Mouse (Mus musculus) right cerebral cortex, adult 2 months (tissue): ENCODE measurements around the gene Ccnb2.
A peak's percentile ranks its signal among the peaks of the same experiment; 100 is the strongest.
"Not testable (repeated sequence)": the region's sequence is repeated elsewhere in the genome, so short reads cannot be mapped to it uniquely, and the experiment has no call there.

Source experiments
- DNase-seq, 2 experiments: peaks; one replicate each; pipeline ENCODE4 v3.0.0; 2021 to 2022; ENCODE audit warnings: low spot score in 2 of 2

Gene Ccnb2

DNA sequence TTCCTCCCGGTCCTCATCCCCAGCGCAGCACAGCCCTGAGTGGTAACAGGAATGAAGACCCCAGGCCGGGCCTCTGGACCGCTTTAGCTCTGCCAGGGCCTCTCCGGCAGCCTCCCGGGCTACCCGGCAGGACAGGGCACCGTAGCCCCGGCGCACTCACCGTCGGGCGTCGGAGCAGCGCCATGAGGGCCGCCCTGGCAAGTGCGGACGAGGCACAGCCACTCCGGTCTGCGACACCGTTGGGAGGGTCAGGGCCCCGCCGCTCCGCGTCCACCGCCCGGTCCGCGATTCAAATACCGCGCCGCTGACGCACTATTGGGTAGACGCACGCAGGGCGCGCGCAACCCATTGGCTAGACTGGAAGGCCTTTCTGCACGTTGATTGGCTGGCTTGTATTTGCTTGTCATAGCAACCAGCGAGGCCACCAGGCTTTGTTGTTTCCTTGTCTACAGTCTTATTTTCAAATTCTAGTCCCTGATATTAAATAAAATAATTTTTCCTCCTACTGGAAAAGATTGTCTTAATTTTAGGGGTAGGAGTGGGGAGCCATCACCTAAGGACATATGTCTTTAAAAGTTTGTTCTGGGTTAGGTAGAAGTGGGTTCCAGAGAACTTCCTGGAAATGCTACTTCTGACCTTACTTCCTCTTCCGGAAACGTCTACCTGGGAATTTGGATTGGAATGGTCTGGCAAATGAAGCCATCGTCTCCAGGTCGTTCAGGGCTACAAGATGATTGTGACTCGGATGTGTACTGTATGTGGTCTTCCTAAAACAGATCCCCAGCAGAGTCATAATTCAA lies at the start of gene Ccnb2:
TSS of gene Ccnb2 (minus strand) at position 291 of the 800 bp plus-strand sequence.
- peak; percentile 84 to 85 for DNase-seq

DNA sequence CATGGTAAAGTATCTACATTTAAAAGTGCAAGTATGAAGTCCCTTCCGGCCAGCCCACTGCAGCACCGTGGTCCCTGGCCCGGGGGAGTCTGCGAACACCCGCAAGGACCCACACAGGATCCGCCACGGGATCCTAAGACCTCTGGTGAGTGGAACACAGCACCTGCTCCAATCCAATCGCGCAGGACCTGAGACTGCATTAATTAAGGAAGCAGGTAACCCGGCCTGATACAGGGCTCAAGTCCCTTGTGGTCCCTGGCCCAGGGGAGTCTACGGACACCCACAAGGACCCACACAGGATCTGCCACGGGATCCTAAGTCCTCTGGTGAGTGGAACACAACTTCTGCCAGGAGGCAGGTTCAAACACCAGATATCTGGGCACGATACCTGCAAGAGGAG lies 41.7 kb upstream of the Ccnb2 start:
- DNase-seq = not testable (repeated sequence)

DNA sequence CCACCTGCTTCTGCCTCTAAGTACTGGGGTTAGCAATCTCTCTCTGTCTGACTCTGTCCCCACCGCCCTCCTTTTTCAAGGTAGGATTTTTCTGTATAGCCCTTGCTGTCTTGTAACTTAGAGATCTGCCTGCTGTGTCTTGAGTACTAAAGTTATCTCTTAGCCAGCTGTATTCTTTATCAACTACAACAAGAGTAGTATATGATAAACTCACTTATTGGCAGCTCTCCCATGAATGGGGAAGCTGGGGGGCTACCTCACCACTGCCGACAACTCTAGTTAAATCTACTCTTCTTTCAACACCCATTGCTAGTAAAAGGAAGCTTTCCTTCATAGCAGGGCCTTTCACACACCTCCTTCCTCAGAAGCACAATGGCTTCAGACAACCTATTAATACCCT lies 31.0 kb upstream of the Ccnb2 start:
- no peak for DNase-seq

DNA sequence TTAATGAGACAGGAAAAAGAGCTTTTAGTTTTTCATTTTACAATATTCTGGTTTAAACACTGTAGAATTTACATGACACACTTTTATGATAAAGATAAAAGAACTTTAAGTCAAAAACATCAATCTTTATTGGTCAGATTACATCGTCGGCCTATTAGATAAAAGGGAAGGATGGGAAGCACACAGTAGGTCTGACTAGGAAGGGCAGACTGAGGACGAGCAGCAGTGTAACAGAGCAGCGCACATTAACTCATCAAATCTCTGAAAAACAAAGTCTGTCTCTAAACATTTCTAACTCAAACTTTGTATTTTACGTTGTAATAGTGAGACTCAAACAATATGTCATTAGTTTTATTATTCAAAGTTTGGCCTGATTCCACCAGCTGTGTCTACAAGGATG lies 27.7 kb upstream of the Ccnb2 start:
- no peak for DNase-seq

DNA sequence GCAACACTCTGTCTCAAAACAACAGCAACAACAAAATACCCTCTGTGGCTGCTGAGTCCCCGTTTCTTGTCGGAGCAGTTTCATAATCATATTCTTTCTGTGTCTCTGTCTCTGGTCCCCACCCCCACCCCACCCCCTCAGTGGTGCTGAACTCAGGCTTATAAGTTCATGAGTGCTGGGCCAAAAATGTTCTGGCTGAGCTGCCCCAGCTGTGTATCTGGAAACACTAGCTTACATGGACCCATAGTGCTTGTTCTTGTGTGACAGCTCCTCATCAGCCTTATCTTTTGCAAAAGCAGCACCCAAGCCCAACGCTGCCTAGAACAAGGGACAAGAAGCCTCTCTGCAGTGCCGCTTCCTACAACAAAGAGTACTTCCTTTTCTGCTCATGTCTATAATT lies 18.6 kb upstream of the Ccnb2 start:
- DNase-seq = no peak

DNA sequence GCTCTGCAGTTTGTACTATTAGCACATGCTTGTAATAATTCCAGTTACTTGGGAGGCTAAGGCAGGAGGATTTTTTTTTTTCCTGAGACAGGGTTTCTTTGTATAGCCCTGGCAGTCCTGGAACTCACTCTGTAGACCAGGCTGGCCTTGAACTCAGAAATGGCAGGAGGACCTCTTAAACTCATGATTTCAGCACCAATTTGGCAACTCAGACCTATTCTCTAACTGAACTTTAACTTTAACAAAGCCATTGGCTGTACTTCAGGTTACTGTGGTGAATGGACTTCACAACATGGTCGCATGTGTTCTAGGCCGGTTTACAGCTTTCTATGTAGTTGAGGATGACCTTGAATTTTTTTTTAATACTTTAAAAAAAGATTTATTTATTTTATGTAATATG lies 1.3 kb upstream of the Ccnb2 start:
- DNase-seq = no peak

DNA sequence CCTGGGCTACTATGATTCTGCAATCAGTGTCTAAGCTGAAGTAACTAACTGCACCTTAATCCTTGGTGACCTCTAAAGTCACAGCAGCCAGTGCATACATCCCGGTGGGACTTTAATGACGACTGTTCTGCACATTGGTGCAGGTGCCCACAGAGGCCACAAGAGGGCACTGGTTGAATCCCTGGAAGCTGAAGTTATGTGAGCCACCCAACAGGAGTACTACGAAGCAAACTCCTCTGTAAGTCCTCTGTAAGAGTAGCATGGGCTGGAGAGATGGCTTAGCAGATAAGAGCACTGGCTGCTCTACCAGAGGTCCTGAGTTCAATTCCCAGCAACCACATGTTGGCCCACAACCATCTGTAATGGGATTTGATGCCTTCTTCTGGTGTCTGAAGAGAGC lies 4.9 kb downstream of the Ccnb2 start:
- no peak for DNase-seq

DNA sequence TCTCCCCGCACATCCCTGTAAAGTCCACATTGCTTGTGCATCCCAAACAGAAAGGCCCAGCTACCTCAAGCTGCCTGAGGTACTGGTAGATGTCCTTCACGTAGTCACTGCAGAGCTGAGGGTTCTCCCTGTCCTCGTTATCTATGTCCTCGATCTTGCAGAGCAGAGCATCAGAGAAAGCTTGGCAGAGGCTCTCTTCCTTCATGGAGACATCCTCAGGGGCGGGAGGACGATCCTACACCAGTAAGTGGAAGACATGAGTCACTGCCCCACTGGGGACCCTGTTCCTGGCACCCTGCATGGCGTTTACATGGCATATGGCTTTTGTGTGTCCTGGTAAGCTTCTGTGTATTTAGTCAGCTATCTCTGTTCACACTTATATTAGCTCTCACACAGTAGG lies 8.3 kb downstream of the Ccnb2 start:
- DNase-seq = no peak

DNA sequence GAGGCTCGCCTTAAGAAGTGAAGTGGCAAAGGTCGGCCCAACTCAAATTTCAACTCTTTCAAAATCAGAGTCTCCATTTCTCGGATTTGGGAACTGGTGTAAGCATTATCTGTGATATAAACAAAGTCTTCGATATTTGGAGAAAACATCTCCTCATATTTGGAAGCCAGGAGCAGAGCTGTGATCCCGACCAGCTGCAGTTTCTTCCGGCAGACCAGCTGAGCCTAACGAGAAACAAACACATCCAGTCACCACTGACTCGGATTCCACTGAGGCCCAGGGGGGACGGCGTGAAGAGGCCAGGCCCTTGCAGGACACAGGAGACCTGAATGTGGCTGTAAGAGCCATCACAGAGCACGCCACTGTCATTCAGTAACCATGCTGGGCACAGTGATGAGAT lies 10.7 kb downstream of the Ccnb2 start:
- no peak for DNase-seq

DNA sequence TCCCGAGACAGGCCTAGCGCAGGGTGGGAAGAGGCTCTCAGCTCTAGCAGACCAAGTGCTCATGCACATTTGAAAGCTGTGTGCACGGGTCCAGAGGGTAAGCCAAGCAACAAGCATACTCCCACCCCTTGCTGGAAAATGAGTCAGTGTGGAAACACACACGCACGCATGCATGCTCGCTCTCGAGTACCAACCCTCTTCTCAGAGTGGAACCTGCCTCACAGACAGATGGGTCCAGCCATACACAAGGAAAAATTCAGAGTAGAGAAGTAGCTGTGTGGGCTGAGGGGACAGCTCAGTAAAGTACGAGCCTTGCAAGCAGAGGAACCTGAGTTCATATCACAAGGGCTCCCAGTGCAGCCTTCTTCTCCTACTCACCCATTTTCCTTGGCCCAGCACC lies 11.6 kb downstream of the Ccnb2 start:
- DNase-seq = peak in 1 of 2 experiments; percentile 22

DNA sequence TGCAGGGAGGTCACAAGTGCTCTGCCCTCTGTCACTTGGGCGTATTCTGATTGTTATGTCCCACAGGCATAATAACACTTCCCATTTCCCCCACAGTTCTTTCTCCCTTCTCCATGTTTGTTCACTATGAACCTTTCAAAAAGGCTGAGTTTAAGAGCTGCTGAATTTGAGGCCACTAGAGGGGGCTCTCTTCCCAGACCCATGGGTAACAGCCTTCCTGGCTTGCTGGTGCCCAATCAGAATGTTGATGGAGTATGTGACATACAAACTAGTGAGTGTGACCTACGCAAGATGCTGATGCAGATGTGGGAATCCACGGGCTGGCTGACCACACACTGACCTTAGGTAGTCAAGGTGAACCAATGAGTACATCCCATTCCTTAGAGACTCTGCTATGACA lies 12.6 kb downstream of the Ccnb2 start:
- no peak for DNase-seq

DNA sequence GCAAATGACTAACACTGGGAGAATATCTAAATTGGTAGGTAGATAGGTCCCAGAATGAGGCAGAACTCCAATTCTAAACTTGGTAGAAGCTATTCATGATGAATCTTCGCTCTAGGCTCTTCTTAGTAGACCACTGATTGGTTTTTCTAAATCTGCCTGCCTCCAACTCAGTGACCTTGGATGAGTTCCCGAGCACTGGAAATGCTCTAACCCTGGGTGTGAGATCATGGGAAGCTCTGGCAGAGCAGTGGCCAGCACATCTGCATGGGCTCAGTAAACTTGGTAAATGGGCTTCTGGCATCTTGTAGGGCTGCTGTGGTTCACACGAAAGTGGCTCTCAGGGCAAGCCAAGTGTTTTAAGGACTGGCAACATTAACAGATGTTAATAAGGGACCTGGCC lies 14.8 kb downstream of the Ccnb2 start:
- DNase-seq = no peak

DNA sequence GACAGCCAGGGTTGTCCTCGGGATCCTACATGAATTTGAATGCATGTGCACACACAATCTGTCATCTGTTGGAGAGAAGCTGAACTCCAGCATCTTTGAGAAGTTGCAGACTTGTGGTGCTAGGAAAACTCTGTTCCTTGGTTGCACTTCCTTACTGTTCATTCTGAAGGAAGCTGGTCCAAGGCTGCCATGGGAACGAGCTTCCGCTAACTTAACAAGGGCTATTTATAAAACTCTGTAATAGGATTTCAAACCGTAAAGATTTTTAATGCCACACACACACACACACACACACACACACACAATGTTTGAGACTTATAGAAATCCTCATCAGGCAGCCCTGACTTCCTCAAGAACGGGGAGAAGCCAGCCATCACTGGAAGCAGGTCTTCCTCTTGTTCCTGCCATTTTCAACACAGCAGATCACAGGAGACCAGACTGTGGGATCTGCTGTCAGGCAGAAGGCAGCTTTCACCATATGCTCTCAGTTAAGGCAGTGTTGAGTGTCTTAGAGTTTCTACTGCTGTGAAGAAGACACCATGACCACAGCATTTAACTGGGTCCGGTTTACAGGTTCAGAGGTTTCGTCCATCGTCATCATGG lies 19.3 kb downstream of the Ccnb2 start:
- peak; percentile 37 to 50 for DNase-seq

DNA sequence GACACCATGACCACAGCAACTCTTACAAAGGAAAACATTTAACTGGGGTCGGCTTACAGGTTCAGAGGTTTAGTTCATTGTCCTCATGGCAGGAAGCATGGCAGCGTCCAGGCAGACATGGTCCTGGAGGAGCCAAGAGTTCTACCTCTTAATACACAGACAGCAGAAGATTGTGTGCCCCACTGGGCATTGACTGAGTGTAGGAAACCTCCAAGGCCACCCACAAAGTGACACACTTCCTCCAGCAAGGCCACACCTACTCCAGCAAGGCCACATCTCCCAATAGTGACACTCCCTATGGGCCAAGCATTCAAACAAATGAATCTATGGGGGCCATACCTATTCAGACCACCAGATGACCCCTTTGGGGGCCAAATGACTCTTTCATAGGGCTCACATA lies 25.3 kb downstream of the Ccnb2 start:
- DNase-seq = no peak

DNA sequence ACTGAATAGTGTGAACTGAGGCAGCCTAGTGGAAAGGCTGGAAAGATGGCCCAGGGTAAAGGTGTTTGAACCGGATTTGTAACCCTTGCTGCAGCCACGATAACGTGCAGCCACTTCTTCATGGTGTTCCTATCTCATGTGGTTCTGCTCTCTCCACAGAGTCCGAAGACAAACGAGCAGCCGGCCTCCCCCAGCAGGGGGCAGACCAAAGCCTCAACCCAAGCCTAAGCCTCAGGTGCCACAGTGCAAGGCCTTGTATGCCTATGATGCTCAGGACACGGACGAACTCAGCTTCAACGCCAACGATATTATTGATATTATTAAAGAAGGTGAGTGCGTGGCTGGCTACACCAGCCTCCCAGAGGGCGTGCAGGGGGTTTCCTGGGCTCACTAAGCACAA lies 25.7 kb downstream of the Ccnb2 start:
- DNase-seq = peak in 1 of 2 experiments; percentile 33

DNA sequence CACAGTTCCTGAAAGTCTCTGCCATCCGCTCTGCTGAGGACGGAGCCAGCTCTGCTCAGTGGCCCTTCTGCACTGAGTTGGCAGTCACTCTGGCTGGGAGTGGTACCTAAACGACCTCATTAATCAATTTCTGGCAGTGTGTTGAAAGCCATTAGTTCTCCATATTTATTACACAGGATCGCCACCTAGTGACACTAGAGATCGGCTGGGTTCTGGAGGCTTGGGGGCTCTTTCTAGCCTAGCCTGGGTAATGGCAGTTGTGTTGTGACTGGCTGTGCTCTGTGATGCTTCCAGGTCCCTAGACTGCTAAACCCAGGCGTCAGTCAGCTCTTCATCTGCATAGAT lies 28.8 kb downstream of the Ccnb2 start:
- peak; percentile 59 to 62 for DNase-seq

DNA sequence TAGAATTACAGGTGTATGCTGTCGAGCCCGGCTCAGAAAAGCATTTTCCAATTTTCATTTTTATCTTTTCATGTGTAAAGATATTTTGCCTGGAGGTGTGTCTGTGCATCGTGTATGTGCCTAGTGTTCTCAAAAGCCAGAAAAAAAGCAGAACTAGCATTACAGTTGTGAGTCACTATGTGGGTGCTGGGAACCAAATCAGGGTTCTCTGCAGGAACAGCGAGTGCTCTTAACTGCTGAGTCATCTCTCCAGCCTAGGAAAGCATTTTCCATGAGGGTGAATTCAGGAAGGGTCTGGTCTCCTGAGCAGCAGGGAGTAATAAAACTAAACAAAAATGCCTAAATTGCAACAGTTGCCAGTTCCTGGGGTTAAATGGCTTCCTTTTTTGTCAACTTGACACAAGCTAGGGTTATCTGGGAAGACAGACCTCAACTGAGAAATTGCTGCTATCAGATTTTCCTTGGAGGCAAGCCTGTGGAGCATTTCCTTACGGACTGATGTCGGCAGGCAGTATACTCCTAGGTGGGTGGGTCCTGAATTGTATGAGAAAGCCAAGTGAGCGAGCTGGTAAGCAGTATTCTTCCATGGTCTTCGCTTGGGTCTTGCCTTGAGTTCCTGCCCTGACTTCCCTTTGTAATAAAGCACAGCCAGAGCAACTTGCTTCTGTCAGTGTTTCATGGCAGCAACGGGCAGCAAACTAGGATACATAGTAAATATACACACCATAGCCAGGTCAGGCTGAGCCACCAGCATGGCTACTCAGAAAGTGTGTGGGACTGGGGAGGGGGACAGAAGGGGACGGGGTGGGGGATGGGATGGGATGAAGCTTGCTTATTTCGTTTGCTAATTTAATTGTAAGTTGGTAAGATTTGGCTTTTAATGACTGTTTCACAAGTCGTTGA lies 29.4 kb downstream of the Ccnb2 start:
- no peak for DNase-seq

DNA sequence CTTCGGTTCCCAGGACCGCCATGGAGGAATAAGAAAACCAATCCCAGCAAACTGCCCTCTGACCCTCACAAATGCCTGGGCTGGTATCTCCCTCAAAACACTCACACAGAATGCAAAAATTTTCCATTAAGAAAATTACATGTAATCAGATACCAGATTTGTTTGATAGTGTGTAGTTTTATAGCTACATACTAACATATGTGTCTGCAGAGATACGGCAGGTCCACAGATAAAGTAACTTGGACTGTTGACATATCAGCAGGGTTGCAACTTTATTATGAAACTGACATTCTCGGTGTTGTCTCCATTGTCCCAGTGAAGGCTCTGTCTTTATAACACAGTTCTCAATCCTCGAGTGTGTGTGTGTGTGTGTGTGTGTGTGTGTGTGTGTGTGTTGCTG lies 30.3 kb downstream of the Ccnb2 start:
- DNase-seq = no peak

DNA sequence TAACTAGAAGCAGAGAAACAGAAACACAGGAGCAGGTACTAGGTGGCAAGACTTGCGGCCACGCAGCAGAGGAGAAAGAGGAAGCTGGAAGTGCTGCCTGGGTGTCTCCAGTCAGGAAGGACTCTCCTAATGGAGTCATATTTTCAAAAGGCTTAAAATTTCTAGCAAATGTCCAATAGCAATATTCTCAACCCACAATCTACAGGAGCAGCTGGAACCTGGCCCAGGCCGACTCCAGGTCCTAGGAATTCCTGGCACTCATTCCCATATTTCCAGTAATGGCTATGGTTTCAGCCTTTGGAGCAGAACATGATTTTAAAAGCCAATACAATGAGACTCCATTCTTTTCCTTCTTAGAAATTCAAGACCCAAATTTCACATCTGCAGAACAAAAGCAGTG lies 31.8 kb downstream of the Ccnb2 start:
- DNase-seq = no peak

DNA sequence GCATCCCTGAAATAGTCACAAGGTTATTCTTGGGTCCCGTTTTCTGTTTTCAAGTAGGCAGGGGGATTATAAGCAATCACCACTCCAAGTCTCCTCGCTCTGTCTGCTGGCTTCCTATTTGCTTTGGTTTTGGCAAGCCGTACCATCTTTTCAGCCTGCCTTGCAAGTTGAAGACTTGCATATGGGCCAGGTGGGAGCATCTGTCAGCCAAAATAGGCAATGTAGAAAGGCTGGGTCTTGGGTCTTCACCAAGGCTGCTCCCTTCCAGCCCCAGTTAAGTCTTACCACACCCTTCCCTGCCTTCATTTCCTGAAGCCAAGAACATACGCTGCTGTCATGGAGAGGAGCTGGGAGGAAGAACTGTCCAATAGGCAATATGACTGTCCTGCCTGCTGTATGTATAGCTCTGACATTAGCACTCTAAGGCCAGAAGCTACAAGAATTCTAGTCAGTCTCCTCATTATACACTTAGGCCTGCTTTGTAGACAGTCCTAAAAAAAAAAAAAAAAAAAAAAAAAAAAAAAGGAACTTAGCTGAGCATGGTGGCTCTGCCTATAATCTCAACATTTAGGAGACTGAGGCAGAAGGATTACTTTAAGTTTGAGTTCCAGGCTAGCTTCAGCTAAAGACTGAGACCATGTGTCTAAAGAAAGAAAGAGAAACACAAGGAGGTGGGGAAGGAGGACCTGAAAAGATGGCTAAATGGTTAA lies 33.8 kb downstream of the Ccnb2 start:
- DNase-seq = no peak

DNA sequence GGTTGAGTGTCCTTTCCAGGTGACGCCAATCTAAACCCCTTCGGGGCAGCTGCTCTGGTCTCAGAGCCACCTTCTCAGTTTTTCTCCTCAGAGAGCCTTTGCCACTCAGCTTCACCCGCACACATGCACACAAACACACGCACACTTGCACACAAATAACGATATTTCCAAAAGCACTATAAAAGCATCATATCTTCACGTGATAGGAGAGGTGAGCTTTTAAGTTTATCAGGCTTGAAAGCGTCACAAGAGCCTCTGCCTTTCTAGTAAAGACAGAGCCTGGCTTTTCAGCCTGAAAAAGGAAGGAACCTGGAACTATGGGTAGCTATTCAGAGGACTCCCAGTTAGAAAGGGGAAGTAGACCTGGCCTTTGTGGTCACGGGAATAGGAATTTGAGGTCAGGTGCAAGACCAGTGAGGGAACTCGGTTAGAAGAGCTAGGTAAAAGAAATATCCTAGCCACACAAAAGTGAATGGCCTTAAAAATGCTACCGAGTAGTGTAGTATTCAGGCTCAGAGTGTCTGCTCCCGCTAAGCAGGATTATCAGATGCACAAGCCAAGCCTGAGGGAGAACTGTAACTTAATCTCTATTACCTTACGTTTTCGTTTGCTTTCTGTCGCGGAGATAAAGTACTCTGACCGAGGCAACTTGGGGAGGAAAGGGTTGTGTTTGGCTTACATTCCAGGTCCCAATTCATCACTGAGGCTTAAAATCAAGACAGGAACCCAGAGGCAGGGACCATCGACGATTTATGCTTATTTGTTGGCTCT lies 36.2 kb downstream of the Ccnb2 start:
- no peak for DNase-seq
